Mouse (Mus musculus): ENCODE measurements around the gene Ap3b1. TPM values are rescaled to one million over a fixed set of nuclear protein-coding genes. Genes with fewer than 3 reads are reported as not detected.

Gene Ap3b1
- polyA plus RNA-seq, 1 experiment from 2014 or later: 34.4 TPM

GRCm38 (mm10) chr13:94468551-94468950, 109.8 kb downstream of the Ap3b1 start:
- no peak for ATAC-seq
- Histone ChIP-seq H3K27me3 (replicated peaks; ENCODE audit: control insufficient read depth, insufficient read depth, low read length) (no peaks in the 10 kb centered on the region), H3K9ac (replicated peaks; ENCODE audit: low read depth, low read length) (no peak overlapping the region), H3K4me1 (replicated peaks; ENCODE audit: control insufficient read depth, insufficient read depth, low read length) (no peaks in the 10 kb centered on the region), H3K9me3 (ENCODE audit: control insufficient read depth, low read length) (no peaks in the 10 kb centered on the region), H3K4me3 (replicated peaks; ENCODE audit: low read length) (no peak overlapping the region), H3K36me3 (ENCODE audit: control insufficient read depth, insufficient read depth) (no peaks in the 10 kb centered on the region), H3K27ac (ENCODE audit: low read length) (no peak overlapping the region), H3K4me2 (ENCODE audit: low read length) (no peak overlapping the region)
- WGBS: 93% methylated on average over 1 of the region's 1 CpGs

GRCm38 (mm10) chr13:94471009-94471672, 112.4 kb downstream of the Ap3b1 start:
- Histone ChIP-seq H3K9me3 (ENCODE audit: control insufficient read depth, low read length) (no peaks in the 10 kb centered on the region), H3K36me3 (ENCODE audit: control insufficient read depth, insufficient read depth) (no peaks in the 10 kb centered on the region), H3K4me2 (ENCODE audit: low read length) (no peak overlapping the region), H3K9ac (replicated peaks; ENCODE audit: low read depth, low read length) (no peak overlapping the region), H3K27me3 (replicated peaks; ENCODE audit: control insufficient read depth, insufficient read depth, low read length) (no peaks in the 10 kb centered on the region), H3K4me1 (replicated peaks; ENCODE audit: control insufficient read depth, insufficient read depth, low read length) (no peaks in the 10 kb centered on the region), H3K4me3 (replicated peaks; ENCODE audit: low read length) (no peak overlapping the region), H3K27ac (ENCODE audit: low read length) (no peak overlapping the region)
- WGBS: 86% methylated on average over 11 of the region's 11 CpGs
- ATAC-seq: no peak

GRCm38 (mm10) chr13:94476208-94476607, 117.4 kb downstream of the Ap3b1 start:
- Histone ChIP-seq H3K4me1 (replicated peaks; ENCODE audit: control insufficient read depth, insufficient read depth, low read length) (no peaks in the 10 kb centered on the region), H3K4me2 (ENCODE audit: low read length) (no peak overlapping the region), H3K36me3 (ENCODE audit: control insufficient read depth, insufficient read depth) (peaks cover 3% of the 10 kb centered on the region), H3K27me3 (replicated peaks; ENCODE audit: control insufficient read depth, insufficient read depth, low read length) (no peaks in the 10 kb centered on the region), H3K27ac (ENCODE audit: low read length) (no peak overlapping the region), H3K9ac (replicated peaks; ENCODE audit: low read depth, low read length) (no peak overlapping the region), H3K4me3 (replicated peaks; ENCODE audit: low read length) (no peak overlapping the region), H3K9me3 (ENCODE audit: control insufficient read depth, low read length) (no peaks in the 10 kb centered on the region)
- no peak for ATAC-seq
- WGBS: 98% methylated on average over 3 of the region's 3 CpGs

GRCm38 (mm10) chr13:94480256-94480655, 121.5 kb downstream of the Ap3b1 start:
- Histone ChIP-seq H3K9ac (replicated peaks; ENCODE audit: low read depth, low read length) (no peak overlapping the region), H3K4me1 (replicated peaks; ENCODE audit: control insufficient read depth, insufficient read depth, low read length) (no peaks in the 10 kb centered on the region), H3K4me3 (replicated peaks; ENCODE audit: low read length) (no peak overlapping the region), H3K36me3 (ENCODE audit: control insufficient read depth, insufficient read depth) (peaks cover 13% of the 10 kb centered on the region), H3K27ac (ENCODE audit: low read length) (no peak overlapping the region), H3K27me3 (replicated peaks; ENCODE audit: control insufficient read depth, insufficient read depth, low read length) (no peaks in the 10 kb centered on the region), H3K4me2 (ENCODE audit: low read length) (no peak overlapping the region), H3K9me3 (ENCODE audit: control insufficient read depth, low read length) (no peaks in the 10 kb centered on the region)
- WGBS: 39% methylated on average over 7 of the region's 7 CpGs
- ATAC-seq: no peak

GRCm38 (mm10) chr13:94490684-94491083, 131.9 kb downstream of the Ap3b1 start:
- no peak overlapping the region for H3K4me2 ChIP-seq (ENCODE audit: low read length)
- no peak overlapping the region for H3K27ac ChIP-seq (ENCODE audit: low read length)
- no peak for ATAC-seq
- WGBS: 54% methylated on average over 3 of the region's 3 CpGs
- no peak overlapping the region for H3K4me3 ChIP-seq (replicated peaks; ENCODE audit: low read length)
- no peak overlapping the region for H3K9ac ChIP-seq (replicated peaks; ENCODE audit: low read depth, low read length)
- peaks cover 2% of the 10 kb centered on the region; the same call in 1 of the 2 replicates for H3K36me3 ChIP-seq (ENCODE audit: control insufficient read depth, insufficient read depth)
- no peaks in the 10 kb centered on the region for H3K4me1 ChIP-seq (replicated peaks; ENCODE audit: control insufficient read depth, insufficient read depth, low read length)
- H3K9me3 ChIP-seq (ENCODE audit: control insufficient read depth, low read length): no peaks in the 10 kb centered on the region
- H3K27me3 ChIP-seq (replicated peaks; ENCODE audit: control insufficient read depth, insufficient read depth, low read length): no peaks in the 10 kb centered on the region

- Histone ChIP-seq H3K4me3 (replicated peaks; ENCODE audit: low read length) (no peak overlapping the region), H3K9ac (replicated peaks; ENCODE audit: low read depth, low read length) (no peak overlapping the region), H3K36me3 (ENCODE audit: control insufficient read depth, insufficient read depth) (peaks cover 2% of the 10 kb centered on the region; the same call in 1 of the 2 replicates), H3K27ac (ENCODE audit: low read length) (no peak overlapping the region), H3K4me1 (replicated peaks; ENCODE audit: control insufficient read depth, insufficient read depth, low read length) (no peaks in the 10 kb centered on the region), H3K4me2 (ENCODE audit: low read length) (no peak overlapping the region), H3K9me3 (ENCODE audit: control insufficient read depth, low read length) (no peaks in the 10 kb centered on the region), H3K27me3 (replicated peaks; ENCODE audit: control insufficient read depth, insufficient read depth, low read length) (no peaks in the 10 kb centered on the region)
- ATAC-seq: no peak
- WGBS: 90% methylated on average over 8 of the region's 8 CpGs
Observed at GRCm38 (mm10) chr13:94491159-94491558, 132.4 kb downstream of the Ap3b1 start.

GRCm38 (mm10) chr13:94497521-94497920, 138.8 kb downstream of the Ap3b1 start:
- whole genome bisulfite sequencing: 82% methylated on average over 3 of the region's 3 CpGs
- H3K9me3 ChIP-seq (ENCODE audit: control insufficient read depth, low read length): no peaks in the 10 kb centered on the region
- no peaks in the 10 kb centered on the region for H3K4me1 ChIP-seq (replicated peaks; ENCODE audit: control insufficient read depth, insufficient read depth, low read length)
- peaks cover 2% of the 10 kb centered on the region; the same call in 1 of the 2 replicates for H3K36me3 ChIP-seq (ENCODE audit: control insufficient read depth, insufficient read depth)
- H3K4me3 ChIP-seq (replicated peaks; ENCODE audit: low read length): no peak overlapping the region
- no peak overlapping the region for H3K9ac ChIP-seq (replicated peaks; ENCODE audit: low read depth, low read length)
- H3K27me3 ChIP-seq (replicated peaks; ENCODE audit: control insufficient read depth, insufficient read depth, low read length): no peaks in the 10 kb centered on the region
- H3K27ac ChIP-seq (ENCODE audit: low read length): no peak overlapping the region
- no peak overlapping the region for H3K4me2 ChIP-seq (ENCODE audit: low read length)
- ATAC-seq: no peak

- no peak for ATAC-seq
- H3K4me1 ChIP-seq (replicated peaks; ENCODE audit: control insufficient read depth, insufficient read depth, low read length): peaks cover 4% of the 10 kb centered on the region
Observed at GRCm38 (mm10) chr13:94506411-94506810, 147.7 kb downstream of the Ap3b1 start.

GRCm38 (mm10) chr13:94508344-94508743, 149.6 kb downstream of the Ap3b1 start:
- H3K4me2 ChIP-seq (ENCODE audit: low read length): no peak overlapping the region
- ATAC-seq: no peak
- H3K27me3 ChIP-seq (replicated peaks; ENCODE audit: control insufficient read depth, insufficient read depth, low read length): no peaks in the 10 kb centered on the region

More at GRCm38 (mm10) chr13:94506411-94506810, 147.7 kb downstream of the Ap3b1 start:
- no peaks in the 10 kb centered on the region for H3K9me3 ChIP-seq (ENCODE audit: control insufficient read depth, low read length)
- 86% methylated on average over 3 of the region's 3 CpGs for WGBS
- no peak overlapping the region for H3K9ac ChIP-seq (replicated peaks; ENCODE audit: low read depth, low read length)
- H3K4me2 ChIP-seq (ENCODE audit: low read length): no peak overlapping the region
- no peak overlapping the region for H3K27ac ChIP-seq (ENCODE audit: low read length)
- H3K36me3 ChIP-seq (ENCODE audit: control insufficient read depth, insufficient read depth): no peaks in the 10 kb centered on the region
- no peak overlapping the region for H3K4me3 ChIP-seq (replicated peaks; ENCODE audit: low read length)
- no peaks in the 10 kb centered on the region for H3K27me3 ChIP-seq (replicated peaks; ENCODE audit: control insufficient read depth, insufficient read depth, low read length)

More at GRCm38 (mm10) chr13:94508344-94508743, 149.6 kb downstream of the Ap3b1 start:
- H3K36me3 ChIP-seq (ENCODE audit: control insufficient read depth, insufficient read depth): no peaks in the 10 kb centered on the region
- no peak overlapping the region for H3K4me3 ChIP-seq (replicated peaks; ENCODE audit: low read length)
- H3K27ac ChIP-seq (ENCODE audit: low read length): no peak overlapping the region
- 81% methylated on average over 8 of the region's 8 CpGs for WGBS
- peaks cover 4% of the 10 kb centered on the region for H3K4me1 ChIP-seq (replicated peaks; ENCODE audit: control insufficient read depth, insufficient read depth, low read length)
- H3K9ac ChIP-seq (replicated peaks; ENCODE audit: low read depth, low read length): no peak overlapping the region
- no peaks in the 10 kb centered on the region for H3K9me3 ChIP-seq (ENCODE audit: control insufficient read depth, low read length)

Measured in forebrain, embryonic 16.5 days (tissue).